Mouse (Mus musculus) frontal cortex, postnatal 36 days (tissue): Measurements from ENCODE around the gene Apoe.

Source experiments
- DNase-seq, 2 experiments: peaks; one replicate each; pipeline ENCODE4 v3.0.0; 2022; ENCODE audit warnings: low spot score in 2 of 2

Gene Apoe

DNA sequence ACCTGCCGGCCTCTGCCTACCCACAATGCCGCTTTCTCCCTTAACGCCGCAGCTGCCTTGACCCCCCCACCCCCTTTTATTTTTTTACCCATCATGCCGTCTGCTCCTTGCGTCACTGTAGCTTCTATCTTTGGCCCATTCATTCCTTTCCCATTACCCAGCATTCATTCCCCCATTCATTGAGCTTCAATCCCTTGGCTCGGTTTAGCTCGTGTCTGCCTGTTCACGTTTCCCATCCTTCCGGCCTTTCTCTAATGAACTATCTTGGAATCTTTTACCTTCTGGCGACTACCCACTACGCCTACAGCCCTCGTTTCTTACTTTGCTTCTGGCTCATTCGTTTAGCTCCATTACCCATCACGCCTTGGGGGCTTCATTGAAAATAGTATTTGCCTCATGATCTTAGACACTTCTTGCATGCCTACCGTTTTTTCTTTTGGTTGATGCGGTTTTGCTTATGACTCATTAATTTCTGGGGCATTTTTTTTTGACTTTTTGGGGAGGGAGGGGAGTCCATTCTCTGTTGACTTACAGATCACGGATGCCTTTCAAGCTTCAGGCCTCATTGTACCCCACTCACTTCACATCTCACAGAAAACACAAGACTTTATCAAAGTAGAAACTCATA is 17.2 kb upstream of the Apoe start:
- no peak for DNase-seq

DNA sequence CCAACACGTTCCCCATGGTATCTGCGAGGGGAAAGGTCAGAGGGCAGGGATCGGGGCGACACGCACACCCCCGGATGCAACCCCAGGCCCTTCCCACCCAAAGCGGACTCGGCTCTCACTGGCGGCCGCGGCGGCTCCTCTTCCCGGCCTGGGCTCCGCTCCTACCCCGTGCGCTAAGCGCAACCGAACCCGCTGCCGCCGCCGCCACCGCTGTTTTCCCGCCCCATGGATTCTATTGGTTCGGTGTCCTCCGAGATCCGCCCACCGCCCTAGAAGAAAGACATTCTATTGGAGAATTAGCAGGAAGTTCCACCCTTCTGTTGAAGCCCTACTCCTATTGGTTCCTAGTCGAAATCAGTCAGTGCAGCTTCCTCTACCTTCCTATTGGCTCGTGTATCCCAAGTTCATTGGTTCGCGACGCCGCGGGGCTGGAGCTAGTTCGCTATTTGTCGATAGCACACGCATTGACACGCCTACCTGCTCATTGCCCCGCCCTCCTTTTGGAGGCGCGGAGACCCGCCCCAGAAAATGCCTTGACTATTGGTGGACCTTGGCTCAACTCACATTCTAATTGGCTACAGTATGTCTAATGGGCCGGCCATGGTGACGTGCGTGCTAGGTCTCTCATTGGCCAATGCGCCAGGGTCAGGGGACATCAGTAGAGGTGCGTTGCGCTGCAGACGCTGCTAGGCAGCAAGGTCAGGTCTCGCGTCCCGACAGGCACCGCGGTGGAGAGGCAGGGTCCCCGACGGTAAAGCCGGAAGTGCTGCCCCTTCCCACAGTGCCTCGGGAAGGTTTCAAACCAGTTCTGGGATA is 16.5 kb upstream of the Apoe start, which contains the start of gene Tomm40:
Gene Tomm40 (minus strand): TSS at position 200 of the 816 bp plus-strand sequence.
- peak; percentile 99 to 100 for DNase-seq

DNA sequence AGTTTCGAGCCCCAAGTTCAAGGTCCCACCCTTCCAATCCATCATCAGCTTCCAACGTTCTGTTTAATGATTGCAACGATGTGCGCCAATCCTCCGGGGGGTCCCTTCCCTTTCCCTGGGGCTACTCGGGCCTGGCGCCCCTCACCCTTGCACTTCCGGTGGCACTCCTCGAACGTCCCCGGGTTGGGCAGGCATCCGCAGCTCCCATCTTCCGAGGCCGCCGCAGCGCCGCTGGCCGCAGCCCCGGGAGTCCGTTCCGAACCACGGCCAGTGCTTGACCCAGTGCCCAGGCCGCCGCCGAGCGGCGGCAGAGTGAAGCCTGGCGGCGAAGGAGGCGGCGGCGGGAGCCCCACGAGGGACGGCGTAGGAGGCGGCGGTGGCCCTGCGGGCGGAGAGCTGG is 15.8 kb upstream of the Apoe start:
- peak in 1 of 2 experiments; percentile 32 for DNase-seq

DNA sequence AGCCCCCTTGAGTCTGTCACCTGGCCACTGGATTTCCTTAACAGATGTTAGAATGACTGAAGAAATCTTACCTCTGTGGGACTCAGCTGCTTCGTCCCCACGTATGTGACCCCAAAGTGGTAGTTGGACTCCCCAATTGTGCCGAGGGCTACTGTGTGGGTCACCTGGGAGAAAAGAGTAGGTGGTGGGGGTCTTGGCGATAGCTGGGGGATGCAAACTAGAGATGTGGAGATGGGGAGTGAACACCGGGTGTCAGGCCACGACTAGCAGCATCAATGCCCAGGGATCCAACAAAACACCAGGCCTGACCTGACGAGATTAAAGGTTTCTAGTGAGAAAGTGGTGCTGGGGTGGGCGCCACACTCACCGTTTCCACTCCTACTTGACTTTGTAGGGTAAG is 14.6 kb upstream of the Apoe start:
- DNase-seq = no peak

DNA sequence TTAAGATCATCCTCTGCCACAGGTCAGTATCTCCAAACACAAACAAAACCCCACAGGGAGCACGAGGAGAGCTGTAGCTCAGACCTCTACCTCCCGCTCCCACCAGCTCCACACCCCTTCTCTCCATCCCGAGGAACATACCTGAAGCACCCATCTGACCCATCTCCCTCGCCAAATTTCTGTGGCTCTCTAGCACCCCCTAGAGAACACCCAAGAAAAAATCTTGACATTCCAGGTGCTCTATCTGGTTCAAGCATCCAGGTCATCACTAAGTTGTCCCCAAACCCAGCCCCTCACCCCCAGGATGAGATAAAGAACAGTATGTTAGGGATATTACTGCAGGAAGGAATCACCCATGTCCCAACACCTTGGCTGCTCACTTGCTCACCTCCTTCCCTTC is 14.2 kb upstream of the Apoe start:
- DNase-seq = no peak

DNA sequence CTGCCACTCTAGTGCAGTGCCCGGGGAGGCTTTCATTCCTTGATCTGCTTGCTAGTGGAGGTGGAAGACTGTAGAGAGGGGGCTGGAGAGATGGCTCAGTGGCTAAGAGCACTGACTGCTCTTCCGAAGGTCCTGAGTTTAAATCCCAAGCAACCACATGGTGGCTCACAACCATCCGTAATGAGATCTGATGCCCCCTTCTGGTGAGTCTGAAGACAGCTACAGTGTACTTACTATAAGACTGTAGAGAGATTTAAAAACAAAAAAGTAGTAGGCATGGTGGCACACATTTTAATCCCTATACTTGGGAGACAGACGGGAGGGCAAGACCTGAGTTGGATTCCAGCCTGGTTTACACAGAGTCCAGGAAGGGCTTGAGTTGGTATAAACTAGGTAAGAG is 13.4 kb upstream of the Apoe start:
- no peak for DNase-seq

DNA sequence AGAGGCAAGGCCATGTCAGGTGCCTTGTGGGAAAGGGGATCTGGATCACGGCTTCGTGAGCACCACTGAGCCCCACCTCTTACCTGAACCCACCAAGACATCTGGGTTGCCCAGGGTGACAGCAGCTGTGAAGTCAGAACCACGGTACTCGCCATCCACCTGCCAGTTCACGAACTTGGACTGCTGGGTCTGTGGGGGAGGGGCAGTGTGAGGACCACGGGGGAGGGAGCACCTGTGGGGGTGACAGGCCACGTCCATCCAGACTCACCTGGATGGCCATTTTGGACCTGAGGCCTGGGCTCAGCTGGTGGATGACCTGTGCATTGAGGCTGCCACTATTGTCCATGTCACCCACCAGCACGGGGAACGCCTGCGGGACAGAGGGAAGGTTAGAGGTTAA is 11.7 kb upstream of the Apoe start:
- no peak for DNase-seq

DNA sequence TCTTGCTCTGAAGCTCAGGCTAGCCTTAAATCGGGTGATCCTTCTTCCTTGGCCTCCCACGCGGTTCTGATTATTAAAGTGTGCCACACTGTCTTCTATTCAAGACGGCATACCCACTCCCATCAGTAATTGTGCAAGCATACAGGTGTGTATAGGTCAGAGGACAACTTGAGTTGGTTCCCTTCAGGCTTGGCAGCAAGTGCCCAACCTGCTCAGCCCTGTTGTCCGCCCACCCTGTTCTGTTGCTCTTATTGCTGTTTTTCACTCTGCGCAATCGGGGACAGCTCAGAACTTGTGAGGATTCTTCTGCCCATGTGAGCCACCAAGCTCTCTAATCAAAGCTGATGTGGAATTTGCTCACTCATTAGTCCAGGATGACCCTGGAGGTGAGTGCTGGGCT is 6.3 kb upstream of the Apoe start:
- DNase-seq = no peak

DNA sequence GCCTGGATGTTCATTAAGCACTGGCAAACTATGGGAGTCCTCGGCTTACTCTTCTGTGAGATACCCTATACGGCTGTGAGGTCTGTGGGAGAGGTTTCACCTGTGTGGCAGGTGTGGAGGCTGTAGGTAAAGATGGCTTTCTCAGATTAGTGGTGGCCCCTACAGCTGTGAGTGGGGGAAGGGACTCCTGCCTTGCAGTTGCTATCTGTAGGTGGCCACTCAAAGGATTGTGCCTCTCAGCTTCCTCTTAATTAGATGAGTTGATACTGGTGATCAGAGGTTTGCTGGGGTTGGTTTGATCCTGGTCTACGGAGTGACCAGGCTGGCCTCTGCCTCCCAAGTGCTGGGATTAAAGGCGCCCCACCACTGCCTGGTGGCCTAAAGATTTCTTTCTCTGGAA is 5.5 kb upstream of the Apoe start:
- no peak for DNase-seq

DNA sequence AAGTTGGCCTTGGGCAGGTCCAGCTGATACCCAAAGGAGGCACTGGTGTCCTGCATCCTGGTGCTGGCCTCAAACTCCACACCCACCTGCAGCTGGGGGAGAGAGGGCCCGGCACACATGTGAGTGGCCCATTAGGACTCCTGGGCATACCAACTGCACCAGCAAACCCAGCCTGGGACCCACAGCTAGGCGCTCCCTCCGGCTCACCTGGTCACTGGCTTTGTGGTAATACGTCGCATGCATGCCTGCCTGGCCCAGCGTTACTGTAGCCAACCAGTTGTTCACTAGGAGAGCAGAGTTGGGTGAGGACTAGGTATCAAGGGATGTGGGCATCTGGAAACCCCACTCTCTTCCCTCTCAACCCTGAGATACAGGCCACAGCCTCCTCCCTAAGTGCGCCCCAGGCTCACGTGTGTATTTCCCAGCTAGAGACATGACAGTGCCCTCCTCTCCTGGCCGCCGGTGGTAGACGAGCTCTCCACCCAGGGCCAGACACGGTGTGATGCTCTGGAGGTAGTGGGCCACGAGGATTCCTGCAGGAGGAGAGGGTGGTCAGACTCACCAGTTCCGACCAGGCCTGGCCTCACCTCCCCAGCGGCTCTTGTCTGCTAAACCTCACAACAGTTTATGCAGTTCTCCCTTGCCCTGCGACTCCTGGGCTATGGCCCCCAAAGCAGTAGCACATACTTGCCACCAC is 4.0 kb upstream of the Apoe start:
- no peak for DNase-seq

DNA sequence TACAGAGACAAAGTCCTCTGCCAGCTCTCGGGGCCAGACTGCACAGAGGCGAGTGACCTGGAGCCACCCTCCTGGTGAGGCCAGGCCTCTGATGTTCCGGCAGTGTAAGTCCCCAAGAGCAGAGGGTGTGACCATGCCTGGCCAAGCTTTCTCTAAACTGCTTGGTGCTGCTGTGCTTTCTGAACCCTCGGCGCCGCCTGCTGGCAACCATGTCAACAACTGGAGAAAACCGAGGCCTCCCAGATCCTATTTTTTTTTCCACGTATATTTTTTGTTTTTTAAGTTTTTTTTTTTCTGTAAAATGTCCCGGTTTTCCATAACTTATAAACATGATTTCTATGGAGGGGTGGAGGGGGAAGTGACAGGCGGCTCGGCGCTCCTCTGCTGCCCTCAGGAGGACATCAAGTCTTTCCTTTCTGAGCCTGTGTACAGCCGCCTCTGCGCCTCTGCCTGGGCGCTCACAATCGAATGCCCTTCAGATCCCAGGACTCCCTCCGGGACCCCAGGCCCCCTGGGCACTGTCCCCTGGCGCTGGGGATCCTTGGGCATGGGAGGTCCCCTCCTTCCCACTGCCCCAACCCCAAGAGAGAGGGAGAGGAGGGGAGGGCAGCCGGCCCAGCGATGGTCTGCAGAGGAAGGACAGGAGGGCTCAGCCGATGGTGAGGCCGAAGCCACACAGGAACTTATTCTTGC is 2.2 kb upstream of the Apoe start:
- peak in 1 of 2 experiments; percentile 66 for DNase-seq

DNA sequence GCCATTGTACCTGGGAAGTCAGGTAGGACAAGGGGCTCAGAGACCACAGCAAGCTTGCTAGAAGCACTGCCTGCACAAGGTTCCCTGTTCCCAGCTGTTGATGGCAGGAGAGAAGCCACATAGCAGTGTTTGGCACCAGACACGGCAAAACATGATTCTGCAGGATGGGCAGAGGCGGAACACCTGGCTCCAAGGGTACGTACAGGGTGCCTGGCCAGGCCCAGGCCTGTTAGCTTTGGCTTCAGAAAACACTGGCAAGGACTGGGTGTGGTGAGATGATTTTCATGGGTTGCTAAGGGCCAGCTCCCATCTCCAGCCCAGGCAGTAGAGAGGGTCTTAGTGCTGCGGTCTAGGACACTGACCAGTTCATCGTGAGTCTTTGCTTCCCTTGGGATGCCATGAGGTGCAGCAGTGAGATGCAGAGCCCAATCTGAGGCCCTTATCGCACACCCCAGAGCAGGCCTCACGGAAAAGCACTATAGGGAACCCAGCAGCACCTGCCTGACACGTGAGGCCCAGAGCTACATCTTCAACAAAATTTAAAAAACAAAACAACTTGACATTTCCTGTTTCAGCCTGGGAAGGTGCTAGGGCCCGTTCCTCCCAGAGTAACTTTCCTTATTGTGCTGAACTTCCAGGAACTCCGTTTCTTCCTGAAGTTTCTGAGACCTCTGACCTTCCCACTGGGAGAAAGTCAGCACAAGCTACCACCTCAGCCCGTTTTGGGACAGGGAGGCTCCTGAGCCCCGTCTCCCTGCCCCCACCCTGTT is 1.5 kb upstream of the Apoe start:
- no peak for DNase-seq

DNA sequence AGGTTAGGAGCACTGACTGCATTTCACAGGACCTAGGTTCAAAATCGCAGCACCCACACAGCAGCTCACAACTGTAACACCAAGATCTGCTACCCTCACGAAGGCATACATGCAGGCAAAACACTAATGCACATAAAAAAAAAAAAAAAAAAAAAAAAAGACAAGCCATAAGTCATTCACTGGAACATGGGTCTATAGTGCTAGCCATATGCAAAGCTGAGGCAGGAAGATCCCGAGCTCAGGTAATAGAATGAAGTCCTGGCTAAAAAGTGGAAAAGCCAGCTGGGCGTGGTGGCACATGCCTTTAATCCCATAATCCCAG is 800 bp upstream of the Apoe start:
- DNase-seq = no peak

DNA sequence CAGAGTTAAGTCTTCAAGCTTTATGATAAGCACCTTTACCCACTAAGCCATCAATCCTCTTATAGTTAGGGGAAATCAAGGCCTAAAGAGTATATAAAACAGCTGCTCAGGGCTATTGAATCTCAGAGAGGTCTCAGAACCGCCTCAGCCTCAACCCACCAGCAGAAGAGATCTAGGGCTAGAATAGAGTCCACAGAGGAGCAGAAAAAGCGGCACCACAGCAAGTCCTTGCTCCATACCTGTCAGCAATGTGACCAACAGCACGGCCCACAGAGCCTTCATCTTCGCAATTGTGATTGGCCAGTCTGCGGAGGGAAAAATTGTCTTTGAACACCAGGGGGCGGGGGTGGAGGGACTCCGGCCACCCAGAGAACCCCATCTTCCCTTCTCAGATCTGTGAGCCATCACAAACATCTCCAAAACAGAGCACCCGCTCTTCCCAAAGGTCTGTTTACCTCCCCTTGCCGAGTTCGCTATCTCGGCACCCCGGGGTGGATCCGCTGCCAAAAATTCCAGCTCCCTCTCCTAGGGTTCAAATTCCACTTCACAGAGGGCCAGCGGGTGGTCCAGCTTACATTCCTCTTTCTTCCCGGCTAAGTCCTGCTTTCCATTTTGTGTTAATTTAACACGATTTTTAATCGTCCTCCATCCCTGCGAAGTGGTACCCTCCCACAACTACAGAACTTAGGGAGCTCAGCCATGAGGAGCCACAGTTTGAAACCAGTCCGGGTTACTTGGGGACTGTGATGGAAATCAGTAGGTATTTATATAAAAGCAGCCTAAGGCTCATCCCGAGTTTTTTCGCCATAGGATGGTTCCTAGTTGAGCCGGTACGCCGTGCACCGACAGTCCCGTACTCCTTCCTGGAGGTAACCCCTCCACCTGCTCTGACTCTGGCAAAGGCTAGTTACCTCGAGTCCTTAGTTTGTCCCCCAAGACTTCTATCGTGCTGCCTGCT is 760 bp downstream of the Apoe start:
- no peak for DNase-seq

DNA sequence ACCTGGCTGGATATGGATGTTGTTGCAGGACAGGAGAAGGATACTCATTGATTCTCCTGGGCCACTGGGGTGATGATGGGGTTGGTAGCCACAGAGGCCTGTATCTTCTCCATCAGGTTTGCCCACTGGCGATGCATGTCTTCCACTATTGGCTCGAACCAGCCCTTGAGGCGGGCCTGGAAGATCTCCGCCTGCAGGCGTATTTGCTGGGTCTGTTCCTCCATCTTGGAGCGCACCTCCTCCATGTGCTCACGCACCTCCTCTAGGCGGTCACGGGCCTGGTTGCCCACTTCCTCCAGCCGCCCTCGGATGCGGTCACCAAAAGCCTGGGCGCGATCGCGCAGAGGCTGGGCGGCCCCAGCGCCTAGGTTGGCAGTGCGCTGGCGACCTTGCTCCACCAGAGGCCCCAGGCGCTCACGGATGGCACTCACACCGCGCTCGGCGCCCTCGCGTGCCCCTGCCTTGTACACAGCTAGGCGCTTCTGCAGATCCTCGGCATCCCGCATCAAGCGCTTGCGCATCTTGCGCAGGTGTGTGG is 2.6 kb downstream of the Apoe start:
- DNase-seq = no peak

DNA sequence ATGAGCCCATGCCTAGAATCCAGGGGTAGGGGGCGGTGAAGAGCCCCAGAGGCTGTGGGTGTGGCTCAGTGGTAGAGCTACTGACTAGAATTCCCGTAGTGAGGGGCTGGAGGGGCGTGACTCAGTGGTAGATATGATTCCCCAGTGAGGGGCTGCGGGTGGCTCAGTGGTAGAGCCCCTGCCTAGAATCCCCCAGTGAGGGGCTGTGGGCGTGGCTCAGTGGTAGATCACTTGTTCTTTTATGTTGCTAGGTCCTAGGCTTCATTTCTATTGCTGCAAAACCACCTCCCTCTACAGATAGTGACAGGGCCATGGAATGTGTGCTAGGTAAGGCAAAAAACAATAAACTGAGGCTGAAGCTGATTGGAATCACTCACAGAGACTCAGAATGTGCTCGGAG is 3.1 kb downstream of the Apoe start:
- DNase-seq = no peak

DNA sequence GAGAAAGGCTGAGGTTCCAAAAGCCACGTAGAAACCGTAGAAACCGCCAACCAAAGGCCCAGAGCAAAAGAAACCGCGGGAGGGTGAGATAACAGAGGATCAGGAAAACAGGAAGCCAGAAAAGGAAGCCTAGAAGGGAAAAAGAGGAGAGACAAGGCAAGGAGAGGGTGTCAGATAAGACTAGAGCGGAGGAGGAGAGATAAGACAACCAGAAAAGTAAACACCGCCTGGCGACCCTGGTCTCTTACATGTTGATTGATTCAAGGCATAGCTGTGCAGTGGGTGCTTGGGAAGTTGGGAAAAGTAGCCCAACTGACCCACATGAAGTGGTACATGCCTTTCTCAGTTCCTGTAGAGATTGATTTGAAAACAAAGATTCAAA is 3.8 kb downstream of the Apoe start:
- no peak for DNase-seq

DNA sequence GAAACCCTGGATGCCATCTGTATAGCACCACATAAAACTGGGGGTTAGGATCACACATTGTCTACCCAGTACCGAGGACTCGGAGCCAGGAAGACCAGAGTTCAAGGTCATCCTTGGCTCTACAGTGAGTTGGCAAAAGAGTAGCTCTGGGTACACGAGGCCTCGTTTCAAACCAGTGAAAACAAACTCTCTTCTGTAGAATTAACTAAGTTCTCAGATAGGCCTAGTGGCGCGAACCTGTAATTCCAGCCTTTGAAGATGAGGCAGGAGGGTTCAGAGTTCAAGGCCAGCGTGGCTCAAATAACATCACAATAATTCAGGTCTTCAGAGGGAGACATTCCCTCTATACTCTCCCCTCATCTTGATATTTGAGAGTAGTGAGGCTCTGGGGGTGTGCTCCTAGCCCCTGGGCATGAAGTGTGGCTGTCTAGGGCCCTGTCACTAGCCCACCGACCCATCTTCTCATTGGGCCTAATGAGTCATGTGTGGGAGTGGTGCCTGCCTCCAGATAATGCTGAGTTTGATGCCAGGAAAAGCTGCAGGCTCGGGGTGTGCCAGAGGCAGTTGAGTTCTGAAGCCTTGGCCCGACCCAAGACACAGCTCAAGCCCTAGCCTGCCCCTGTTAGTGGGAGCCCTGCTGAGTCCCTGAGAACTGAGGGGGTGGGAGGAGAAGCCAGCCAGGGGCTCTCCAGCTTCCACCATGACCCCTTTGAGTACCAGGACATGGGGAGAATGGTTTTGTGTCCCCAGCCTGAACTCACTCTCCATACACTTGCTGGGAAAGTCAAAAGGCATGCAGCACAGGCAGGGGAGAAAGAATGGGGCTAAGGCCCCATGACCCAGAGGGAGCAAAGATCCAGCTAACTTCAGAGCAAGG is 4.4 kb downstream of the Apoe start:
- DNase-seq = no peak

DNA sequence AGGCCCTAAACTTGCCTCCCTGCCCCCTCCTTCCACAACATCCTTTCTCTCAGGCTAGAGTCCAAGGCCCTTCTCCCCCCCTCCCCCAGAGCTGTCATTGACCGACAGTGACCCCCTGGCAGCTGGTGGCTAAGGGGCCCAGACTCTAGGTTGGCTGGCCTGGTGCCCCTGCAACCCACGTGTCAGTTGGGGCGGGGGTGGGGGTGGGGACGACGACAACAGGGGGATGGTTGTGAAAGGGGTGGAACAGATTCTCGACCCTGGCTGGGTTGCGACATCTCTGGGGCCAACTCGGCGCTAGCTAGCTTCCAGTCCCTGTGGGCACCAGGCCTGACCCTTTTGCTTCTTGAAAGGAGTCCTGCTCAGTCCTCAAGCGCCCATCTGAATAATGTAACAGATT is 5.6 kb downstream of the Apoe start:
- peak in 1 of 2 experiments; percentile 45 for DNase-seq
